Mouse (Mus musculus) monocyte, adult 2 months (primary cell): ENCODE measurements around the gene Vmn1r191.
"Not testable (repeated sequence)": the region's sequence is repeated elsewhere in the genome, so short reads cannot be mapped to it uniquely, and the experiment has no call there.

Source experiments
- DNase-seq, 2 experiments: peaks; one replicate each; pipeline ENCODE4 v3.0.0; 2022; ENCODE audit warnings: low spot score in 2 of 2, low read depth in 1 of 2

Vmn1r191 gene

GRCm38 (mm10) chr13:22183869-22184268 lies at the start of gene Vmn1r191:
Vmn1r191 (minus strand) TSS chr13:22183969.
- DNase-seq: no peak

GRCm38 (mm10) chr13:22223060-22223459 lies 39.3 kb upstream of the Vmn1r191 start, which contains the start of gene Vmn1r193:
Vmn1r193 (minus strand) TSS chr13:22223160.
- not testable (repeated sequence) for DNase-seq

- DNase-seq: not testable (repeated sequence)
These were observed 9.0 kb upstream of the Vmn1r191 start for GRCm38 (mm10) chr13:22192756-22193155.

GRCm38 (mm10) chr13:22191041-22191440 lies 7.3 kb upstream of the Vmn1r191 start, which contains the start of gene Vmn1r192:
Vmn1r192 (minus strand) TSS chr13:22191141.
- no peak for DNase-seq

- no peak for DNase-seq
These were observed 6.6 kb upstream of the Vmn1r191 start for GRCm38 (mm10) chr13:22190385-22190784.

- DNase-seq: no peak
These were observed 5.5 kb upstream of the Vmn1r191 start for GRCm38 (mm10) chr13:22189313-22189712.

- DNase-seq: no peak
These were observed 15.4 kb downstream of the Vmn1r191 start for GRCm38 (mm10) chr13:22168416-22168815.

GRCm38 (mm10) chr13:22136495-22137293 lies 47.1 kb downstream of the Vmn1r191 start:
- DNase-seq: not testable (repeated sequence)
